Mouse (Mus musculus) B cell, adult 2 months (primary cell): ENCODE data around the gene Tomm20.

ENCODE experiments used
- DNase-seq, 2 experiments: peaks; one replicate each; pipeline ENCODE4 v3.0.0; 2022

Gene Tomm20

GRCm38 (mm10) chr8:126951900-126952636, 6.4 kb upstream of the Tomm20 start:
- DNase-seq: no peak

- DNase-seq: no peak
Measured at GRCm38 (mm10) chr8:126949527-126949926, 3.9 kb upstream of the Tomm20 start.

GRCm38 (mm10) chr8:126946444-126946843, 800 bp upstream of the Tomm20 start:
- no peak for DNase-seq

GRCm38 (mm10) chr8:126944781-126945691, 608 bp downstream of the Tomm20 start:
- DNase-seq: peak; percentile 54 to 55

GRCm38 (mm10) chr8:126943565-126943964, 2.1 kb downstream of the Tomm20 start:
- no peak for DNase-seq

GRCm38 (mm10) chr8:126937337-126937736, 8.3 kb downstream of the Tomm20 start:
- DNase-seq: no peak

- peak; percentile 53 to 59 for DNase-seq
Measured at GRCm38 (mm10) chr8:126935932-126936331, 9.7 kb downstream of the Tomm20 start.

GRCm38 (mm10) chr8:126935387-126935786, 10.3 kb downstream of the Tomm20 start:
- DNase-seq: no peak

- DNase-seq: no peak
Measured at GRCm38 (mm10) chr8:126932656-126933055, 13.0 kb downstream of the Tomm20 start.

- no peak for DNase-seq
Measured at GRCm38 (mm10) chr8:126932249-126932648, 13.4 kb downstream of the Tomm20 start.

- peak; percentile 32 to 35 for DNase-seq
Measured at GRCm38 (mm10) chr8:126931720-126932119, 13.9 kb downstream of the Tomm20 start.

- DNase-seq: peak; percentile 82 to 83
Measured at GRCm38 (mm10) chr8:126929607-126930161, 16.0 kb downstream of the Tomm20 start.

- no peak for DNase-seq
Measured at GRCm38 (mm10) chr8:126928755-126929505, 16.7 kb downstream of the Tomm20 start.

GRCm38 (mm10) chr8:126928028-126928427, 17.6 kb downstream of the Tomm20 start:
- DNase-seq: no peak

GRCm38 (mm10) chr8:126927058-126927457, 18.6 kb downstream of the Tomm20 start:
- DNase-seq: peak; percentile 22 to 27

- no peak for DNase-seq
Measured at GRCm38 (mm10) chr8:126922981-126923380, 22.7 kb downstream of the Tomm20 start.

- no peak for DNase-seq
Measured at GRCm38 (mm10) chr8:126921432-126921831, 24.2 kb downstream of the Tomm20 start.

- DNase-seq: peak; percentile 68 to 72
Measured at GRCm38 (mm10) chr8:126920845-126921244, 24.8 kb downstream of the Tomm20 start.

GRCm38 (mm10) chr8:126920386-126920785, 25.3 kb downstream of the Tomm20 start:
- no peak for DNase-seq

GRCm38 (mm10) chr8:126919703-126920102, 25.9 kb downstream of the Tomm20 start:
- no peak for DNase-seq

GRCm38 (mm10) chr8:126919255-126919654, 26.4 kb downstream of the Tomm20 start:
- DNase-seq: no peak

- no peak for DNase-seq
Measured at GRCm38 (mm10) chr8:126918356-126918755, 27.3 kb downstream of the Tomm20 start.
